Mouse (Mus musculus): ENCODE measurements around the gene Dgkz.

The Dgkz gene

DNA sequence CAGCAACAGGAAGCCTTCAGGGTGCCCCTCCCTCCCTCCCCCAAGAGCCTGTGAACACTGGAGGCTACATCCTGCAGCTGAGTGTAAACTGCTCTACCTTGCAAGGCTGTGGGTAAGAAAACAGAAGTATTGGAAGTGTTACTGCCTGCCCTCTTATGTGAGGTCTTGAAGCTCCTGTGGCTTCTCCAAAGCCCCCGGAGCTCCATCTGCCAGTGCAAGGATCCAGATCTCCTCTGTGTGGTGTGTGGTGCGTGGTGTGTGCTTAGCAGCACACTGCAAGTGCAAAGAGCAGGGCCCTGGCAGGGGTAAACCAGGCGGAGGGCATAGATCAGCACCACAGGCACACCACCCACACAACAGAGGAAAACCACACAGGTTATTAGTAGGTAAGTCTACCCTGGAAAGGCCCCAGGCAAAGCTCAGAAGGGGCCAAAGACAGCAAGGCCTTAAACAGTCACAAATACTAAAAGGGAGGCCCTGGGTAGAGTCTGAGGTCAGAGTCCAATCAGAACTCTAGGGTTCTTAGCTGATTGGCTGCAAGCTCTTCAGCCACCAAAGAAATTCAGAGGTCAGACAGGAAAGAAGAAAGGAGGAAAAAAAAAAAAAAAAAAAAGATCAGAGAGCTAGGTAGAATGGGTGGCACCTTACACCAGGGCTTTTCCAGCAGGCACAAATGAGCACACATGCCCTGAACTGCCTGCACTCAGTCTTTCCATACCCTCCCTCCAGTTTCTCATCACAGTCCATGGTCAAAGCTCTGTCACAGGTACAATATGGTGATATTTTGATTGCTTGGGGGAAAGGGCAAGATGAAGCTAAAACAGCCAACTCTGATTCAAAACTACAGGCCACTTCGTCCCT lies 13.5 kb downstream of the Dgkz start:
- peak; percentile 79 for DNase-seq (ENCODE audit: extremely low read depth, low read depth, low spot score)

DNA sequence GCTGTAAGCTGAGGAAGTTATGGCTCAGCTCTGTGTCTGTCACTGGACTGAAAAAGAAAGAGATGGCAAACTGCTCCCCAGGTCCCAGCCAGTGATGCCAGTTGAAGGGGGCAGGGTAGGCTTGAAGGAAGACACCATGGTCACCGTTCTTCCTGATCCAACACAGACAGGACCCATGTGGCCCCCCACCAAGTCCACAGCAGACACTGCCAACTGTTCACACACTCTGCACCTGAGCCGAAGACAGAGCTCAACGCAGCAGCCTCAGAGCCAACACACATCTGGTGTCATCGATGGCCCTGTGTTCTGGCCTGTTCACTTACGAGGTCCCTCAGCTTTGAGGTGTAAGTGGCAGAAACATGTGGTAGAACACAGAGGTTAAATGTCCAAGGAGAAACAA lies 15.2 kb downstream of the Dgkz start:
- no peak for DNase-seq (ENCODE audit: extremely low read depth, low read depth, low spot score)

DNA sequence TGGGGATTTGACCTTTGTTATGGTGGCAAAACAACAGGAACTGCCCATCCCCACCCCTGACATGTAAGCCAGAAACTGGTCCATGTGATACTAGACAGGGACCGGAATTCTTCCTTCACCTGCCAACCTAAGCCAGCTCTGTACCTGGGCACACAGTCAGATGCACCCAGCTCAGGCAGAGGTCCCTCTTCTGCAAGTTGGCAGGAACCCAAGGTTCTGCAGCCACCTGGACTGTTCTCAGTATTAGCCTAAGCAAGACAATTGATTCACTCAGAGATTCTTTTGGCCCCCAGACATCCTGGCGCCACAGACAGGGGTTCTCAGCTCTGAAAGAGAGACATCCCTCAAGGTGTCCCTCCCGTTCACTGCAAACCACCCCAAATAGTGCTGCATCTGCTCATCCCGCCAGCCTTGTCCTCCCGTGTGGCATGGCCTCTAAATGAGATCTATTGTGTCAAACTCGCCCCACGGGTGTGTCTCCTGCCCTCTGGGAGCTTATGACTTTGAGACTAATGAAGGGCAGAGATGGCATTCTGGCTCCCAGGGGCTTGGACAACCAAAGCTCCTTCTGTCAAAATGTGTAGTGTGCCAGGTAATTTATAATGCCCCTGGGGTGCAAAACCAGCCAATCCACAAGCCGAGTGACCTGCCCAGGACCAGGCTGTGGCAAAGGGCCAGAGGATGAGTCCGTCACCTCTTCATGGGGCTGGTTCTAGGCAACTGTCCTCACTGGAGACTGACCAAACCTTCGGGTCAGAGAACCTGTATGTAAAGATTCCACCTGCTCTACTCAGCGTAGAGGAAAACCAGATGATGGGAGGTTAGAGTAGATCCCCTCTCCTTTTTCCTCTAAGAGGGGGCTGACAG lies 15.9 kb downstream of the Dgkz start:
- no peak for DNase-seq (ENCODE audit: extremely low read depth, low read depth, low spot score)

DNA sequence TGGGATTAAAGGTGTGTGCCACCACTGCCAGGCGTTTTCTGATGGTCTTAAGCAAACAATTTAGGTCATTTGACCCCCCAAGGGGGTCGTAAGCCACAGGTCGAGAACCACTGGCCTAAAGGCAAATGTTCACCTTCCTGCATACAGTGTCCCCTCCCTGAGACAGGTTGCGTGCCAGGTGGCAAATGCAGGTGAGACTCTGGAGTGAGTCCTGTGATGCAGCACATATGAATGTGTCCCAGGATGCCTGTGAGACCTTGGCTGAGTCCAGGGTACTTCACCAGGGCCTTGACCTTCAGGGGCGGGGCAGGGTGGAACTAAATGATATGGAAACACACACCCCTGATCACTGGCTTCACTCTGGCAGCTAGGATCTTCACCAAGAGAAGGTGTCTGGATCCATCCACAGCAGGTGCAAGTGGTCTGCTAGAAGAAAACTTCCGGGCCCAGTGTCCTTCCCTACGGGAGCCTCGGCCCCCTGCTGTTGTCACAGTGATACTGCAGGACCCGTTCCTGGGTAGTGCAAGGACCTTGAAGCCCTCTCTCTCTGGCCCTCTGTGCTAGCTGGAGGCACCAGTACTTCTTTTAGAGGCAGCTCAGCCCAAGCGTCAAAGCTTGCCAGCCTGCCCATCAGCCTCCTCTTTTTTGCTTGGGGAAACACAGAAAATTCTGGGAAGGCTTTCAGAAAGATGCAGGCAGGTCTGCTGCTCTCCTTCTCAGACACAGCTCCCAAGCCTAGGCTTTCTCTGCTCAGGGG lies 16.8 kb downstream of the Dgkz start:
- no peak for DNase-seq (ENCODE audit: extremely low read depth, low read depth, low spot score)

DNA sequence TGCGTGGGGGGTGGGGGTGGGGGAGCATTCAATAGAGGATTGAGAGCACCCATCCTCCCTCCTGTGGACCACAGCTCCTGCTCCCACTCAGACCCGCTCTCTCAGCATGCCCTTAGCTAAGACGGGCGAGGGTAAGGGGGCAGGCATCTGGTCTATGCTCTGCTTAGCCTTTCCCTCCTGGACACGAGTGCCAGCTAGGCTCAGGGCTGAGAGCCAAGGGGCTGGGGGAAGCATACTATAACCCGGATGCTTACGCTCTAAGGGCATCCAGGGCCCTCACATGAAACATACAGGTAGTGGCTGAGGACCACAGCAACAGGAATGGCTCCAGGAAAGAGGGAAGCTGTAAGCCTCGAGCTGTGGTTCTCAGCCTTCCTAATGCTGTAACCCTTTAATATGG lies 17.6 kb downstream of the Dgkz start:
- no peak for DNase-seq (ENCODE audit: extremely low read depth, low read depth, low spot score)

DNA sequence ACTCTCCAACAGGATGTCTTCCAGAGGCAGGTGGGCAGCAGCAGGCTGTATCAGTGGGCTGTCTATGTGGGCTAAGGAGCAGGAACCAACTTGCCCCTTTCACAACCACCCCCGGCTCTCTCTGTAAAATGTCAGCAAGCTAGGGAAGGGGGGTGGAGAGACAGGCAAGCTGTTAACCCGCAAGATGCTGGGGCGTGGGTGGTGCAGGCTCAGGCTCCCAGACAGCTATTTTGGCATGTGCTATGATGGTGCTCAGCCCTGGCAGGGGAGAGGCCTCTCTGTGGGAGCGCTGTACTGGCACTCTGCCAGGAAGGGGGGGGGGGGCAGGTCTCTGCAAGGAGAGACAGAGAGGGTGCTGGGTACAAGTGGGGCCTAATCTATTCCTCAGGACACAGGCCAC lies 18.6 kb downstream of the Dgkz start:
- DNase-seq (ENCODE audit: extremely low read depth, low read depth, low spot score) = no peak

DNA sequence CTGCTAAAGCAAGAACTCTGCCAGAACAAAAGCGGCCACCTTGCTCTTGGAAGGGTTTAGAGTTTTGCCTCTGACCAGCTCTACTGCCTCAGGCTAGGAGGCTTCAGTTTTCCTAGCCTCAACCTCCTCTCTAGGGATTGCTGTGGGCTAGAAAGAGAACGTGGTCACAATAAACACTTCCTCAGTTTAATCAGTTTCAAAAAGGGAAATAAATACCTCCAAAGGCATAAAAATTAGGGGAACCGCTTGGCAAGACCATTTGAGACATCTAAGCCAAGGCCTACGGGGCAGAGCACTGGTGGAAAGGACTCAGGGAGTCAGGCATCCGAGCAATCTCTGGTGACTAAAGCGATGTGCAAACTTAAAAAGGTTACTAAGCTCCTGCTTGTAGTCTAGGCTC lies 19.8 kb downstream of the Dgkz start:
- DNase-seq (ENCODE audit: extremely low read depth, low read depth, low spot score) = no peak

DNA sequence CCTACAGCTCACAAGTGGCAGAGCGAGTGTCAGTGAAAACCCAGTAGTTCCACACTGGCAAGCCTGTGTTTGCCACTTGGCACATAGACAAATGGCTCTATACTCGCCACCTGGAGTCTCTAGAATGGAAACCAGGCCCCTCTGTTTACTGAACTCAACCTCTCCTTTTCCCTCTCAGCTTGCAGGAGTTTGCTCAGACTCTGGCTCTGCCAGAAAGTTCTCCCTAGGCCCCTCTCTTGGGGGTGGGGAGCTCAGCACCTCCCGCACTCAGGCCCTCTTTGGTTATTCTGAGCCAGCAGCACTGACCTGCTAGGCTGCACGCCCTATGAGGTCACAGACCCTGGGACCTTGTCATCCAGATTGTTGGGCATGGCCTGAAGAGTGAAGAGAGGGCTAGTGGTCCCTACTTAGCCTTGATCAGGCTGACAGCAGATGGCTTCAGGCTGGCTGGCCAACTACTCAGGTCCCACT lies 20.5 kb downstream of the Dgkz start:
- DNase-seq (ENCODE audit: extremely low read depth, low read depth, low spot score) = no peak

DNA sequence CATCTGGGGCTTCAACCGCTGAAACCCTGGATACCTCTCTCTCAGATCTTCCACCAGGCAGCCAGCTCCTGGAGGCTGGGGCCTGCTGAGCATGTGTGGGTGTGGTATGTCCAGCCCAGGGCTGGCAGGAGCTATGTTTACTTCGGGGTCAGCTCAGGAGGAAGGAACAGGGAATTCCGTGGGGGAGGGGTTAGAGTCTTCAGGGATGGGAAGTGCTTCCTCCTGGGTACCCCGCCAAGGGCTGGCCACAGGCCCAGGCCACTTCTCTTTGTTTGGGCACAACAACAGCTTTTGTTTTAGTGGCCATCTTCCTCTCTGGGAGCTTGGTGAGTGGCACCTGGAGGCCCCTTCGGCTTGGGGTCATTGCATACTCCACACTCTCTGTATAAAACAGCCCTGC lies 21.8 kb downstream of the Dgkz start:
- no peak for DNase-seq (ENCODE audit: extremely low read depth, low read depth, low spot score)

DNA sequence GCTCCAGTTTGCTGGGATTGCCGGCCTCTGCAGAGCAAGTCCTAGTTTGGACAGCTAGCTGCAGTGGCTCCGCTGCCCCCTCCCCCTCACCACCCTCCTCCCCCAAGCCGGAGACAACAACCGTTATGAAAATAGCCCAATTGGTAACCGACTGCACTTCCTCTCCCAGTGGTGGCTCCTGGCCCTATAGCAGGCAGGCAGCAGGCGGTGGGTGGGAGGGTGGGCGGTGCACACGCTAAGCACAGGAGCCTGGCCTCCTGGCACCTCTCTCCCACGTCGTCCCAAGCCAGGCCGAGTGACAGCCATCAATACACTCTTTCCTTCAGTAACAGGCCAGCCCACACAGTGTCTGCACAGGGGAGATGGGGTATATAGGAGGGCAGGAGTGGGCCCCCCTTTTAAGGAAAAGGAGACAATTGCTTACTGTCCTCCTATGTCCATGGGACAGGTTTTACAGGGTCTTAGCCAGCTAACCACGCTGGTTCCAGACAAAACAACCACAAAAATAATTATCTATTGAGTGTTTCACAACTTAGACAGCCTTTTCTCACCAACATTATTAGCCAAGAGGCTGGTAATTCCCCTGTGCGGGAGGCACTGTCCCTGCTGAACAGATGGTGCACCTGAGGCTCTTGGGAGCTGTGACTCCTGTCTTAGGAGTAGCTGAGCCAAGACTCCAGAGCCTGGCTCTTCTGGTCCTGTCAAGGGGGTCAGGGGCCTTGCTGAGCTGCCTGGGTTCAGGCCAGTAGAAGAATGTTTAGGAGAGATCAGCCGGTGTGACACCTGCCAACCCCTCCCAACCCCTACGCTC lies 25.2 kb downstream of the Dgkz start:
- DNase-seq (ENCODE audit: extremely low read depth, low read depth, low spot score) = peak; percentile 88

DNA sequence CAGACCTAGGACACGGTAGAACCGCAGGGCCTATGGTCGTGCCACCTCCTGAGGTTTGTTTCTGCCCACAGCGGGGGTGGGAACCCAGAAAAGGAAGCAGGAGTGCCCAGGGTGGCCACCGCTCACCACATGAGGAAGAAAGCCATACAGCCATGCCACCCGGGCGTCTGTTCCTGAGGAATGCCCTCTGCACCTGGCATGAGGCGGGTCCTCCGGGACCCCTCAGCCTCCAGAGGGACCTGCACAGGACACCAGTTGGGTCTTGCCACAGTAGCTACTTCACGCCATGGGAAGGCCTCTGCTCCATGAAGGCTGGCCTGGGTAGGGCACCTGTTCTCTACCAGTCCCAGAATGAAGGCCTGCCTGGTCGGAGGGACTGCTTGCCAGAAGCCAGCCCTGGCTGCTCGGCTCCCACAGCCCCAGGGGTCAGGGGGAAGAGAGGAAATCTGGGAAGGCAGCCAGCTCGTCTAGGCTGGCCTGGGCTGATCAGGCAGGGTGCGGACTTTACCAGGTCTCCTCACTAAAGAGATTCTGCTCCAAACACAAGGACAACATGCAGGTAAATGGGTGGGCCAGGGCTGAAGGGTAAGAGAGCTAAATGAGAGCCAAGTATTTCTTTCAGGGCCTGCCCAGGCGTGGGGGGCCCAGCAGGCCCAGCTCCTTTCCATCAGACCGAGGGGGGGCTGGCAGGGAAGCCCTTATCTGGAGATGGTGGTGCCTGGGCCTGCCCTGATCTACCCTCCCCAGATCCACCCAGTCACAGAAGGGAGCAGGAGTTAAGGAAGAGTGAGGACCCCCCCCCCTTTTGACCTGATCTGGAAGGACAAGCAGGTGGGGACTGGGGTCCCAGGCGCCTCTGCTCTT lies 26.0 kb downstream of the Dgkz start:
- no peak for DNase-seq (ENCODE audit: extremely low read depth, low read depth, low spot score)

DNA sequence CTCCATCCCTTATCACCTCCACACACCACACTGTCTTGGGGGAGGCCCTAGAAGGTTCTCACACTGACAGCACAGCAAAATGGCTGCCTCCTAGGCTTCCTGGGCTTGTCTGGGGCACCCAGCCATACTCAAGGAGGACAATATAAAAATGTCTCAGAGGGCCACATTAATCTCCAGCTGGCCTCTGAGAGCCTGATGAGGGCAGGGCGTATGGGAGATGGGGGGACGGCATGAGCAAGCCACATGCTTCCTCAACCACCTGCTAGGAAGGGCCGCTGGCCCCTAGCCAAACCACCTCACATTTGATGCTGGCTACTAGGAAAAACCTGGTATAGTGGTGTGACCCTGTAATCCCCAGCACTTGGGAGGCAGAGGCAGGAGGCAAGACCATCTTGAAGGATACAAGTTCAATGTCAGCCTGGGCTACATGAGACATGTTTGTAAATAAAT lies 26.8 kb downstream of the Dgkz start:
- no peak for DNase-seq (ENCODE audit: extremely low read depth, low read depth, low spot score)

DNA sequence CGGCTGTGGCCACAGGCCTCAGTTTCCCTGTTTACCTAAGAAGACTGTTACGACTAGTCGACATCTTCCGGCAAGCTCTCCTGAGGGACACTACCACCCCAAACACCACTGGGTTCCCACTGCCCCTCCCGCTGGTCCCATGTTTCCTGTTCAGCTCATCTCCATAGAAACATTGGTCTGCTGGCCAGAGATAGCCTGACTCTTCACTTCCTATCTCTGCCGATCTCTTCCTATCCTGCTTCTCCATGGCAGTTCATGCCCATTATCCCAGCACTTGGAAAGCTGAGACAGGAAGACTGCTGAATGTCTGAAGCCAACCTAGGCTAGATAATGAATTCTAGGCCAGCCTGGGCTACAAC lies 27.5 kb downstream of the Dgkz start:
- no peak for DNase-seq (ENCODE audit: extremely low read depth, low read depth, low spot score)

DNA sequence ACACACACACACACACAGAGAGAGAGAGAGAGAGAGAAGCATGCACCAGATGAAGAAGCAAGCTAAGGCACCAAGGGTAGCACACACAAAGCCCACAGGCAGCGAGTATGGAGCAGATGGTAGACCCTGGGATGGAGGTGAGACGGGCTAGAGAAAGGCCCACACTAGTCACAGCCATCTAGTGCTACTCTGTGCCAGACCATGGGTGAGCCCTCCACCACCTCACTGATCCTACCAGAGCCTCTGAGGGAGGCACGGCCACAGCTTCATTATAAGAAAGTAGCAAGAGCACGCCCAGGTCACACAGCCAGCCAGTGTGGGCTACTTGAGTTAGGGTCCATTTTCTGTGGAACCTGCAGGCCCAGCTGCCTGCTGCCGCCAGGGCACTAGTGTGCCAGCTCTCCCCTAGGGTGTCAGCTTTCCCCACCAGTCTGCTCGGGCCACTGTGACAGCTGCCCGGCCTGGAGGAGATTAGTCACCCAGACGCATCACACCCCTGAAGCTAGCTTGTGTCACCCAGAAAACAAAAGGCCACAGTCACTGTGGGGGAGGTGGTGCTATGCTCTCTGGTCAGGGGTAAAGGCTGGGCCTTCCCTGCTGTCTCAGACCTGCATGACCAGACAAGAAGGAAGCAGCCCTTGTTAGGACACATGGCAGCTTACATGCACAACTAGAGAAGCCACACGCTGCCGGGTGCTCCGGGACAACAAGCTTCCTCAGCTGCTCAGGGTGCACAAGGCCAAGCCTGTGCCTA lies 28.1 kb downstream of the Dgkz start:
- DNase-seq (ENCODE audit: extremely low read depth, low read depth, low spot score) = peak; percentile 69

DNA sequence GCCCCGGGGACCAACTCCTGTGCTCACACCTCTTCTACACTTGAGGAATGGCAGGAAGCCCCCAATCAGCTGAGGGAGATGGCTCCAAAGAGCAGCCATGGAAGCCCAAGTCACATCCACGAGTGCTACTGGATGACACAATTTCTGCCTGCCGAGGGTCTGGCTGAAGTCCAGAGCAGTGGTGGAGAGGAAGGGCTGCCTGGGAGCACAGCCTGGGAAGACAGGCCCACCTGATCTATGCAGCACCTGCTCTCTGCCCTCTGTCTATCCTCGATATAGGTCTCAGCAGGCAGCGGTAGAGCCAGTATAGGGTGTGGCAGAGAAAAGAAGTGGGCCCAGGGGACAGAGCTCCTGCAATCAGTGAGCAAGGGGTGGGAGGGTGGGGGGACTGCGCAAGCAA lies 28.8 kb downstream of the Dgkz start:
- DNase-seq (ENCODE audit: extremely low read depth, low read depth, low spot score) = no peak

DNA sequence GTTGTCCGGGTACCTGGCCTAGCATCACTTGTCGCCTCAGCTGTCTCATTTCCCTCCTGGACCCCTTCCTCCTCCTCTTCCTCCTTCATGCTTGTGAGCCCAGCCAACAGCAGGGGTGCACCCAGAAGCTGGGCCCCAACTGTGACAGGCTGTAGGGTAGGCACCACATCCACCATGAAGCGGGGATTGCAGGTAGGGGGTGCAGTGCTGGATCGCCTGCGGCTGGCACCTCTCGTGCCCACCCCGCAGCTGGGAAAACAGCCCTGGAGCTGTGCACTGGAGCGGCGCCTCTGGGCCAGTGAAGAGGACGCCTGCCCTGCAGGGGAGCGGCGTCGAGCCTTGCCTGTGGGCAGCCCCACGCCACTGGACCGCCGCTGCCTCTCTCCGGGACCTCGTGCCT lies 30.2 kb downstream of the Dgkz start, which contains the start of gene Gm9821:
Gm9821 (plus strand) TSS at position 221 of the 400 bp plus-strand sequence.
- no peak for DNase-seq (ENCODE audit: extremely low read depth, low read depth, low spot score)

DNA sequence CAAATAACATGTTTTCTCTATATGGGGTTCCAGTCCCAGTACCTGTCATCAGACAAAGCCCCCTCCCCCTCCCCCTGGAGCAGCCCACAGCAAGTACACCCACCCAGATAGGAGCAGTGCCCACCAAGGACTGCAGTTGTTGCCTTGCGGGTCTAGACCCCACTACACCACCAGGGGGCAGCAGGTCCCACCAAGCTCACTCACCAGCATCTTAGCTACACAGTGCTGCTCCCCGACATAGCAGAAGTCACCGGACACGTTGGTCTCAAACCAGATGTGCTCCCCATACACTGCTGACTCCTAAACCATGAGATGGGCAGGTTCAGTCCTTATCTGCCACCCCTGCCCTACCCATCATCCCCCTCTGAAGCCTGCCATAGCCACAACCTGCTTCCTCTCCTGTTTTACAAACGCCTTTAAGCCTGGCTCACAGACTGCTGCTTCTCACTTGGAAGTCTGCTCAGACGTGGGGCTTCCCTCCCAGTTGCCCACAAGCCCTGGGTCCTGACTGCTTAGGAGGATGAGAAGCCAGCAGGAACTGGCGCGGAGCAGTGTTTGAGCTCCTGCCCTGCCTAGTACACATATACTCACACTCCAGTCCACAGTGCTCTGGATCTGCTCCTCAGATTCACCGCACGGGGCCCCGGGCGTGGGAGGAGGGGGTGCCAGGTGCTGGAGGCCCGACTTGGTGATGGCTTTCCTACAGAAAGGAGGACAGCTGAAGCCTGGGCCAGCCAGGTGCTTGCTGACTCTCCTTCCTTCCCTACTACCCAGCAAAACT lies 31.3 kb downstream of the Dgkz start:
- no peak for DNase-seq (ENCODE audit: extremely low read depth, low read depth, low spot score)

DNA sequence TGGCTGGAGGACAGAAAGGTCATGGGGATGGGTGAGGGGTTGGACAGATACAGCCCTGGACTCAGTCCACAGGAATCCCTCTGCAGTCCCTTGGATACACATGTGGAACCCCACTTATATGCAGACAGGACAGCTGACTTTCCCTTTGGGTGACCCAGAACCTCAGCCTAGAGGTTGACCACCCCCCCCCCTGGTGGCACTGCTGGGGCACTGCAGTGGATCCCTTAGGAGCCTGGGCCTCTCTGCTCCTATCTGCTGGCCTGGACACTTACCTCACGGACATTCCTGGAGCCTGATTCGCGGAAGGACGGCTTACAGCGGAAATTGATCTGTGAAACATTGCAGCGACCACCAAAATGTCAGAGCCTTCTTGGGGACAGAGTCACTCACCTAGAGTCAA lies 33.3 kb downstream of the Dgkz start:
- DNase-seq (ENCODE audit: extremely low read depth, low read depth, low spot score) = no peak

All from fat pad, adult 2 months (tissue).